ENCODE assay signal across 32 mouse cellular contexts in the genomic region with DNA sequence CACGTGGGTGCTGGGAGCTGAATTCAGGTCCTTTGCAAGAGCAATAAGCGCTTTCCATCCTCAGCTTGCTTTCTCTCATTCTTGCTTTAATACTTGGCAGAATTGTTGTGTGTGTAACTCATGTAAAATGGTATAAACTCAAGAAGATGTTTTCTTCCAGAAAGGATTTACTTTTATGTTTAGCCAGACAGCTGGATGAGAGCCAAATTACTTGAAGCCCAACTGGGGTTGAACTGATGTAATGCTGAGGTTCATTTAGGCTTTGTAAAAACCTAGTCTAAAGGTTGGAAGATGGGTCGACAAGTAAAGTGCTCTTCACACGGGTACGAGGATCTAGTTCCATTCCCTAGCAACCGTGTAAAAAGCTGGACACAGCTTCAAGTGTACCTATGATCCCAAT. TPM values are rescaled to one million over a fixed set of nuclear protein-coding genes. Genes with fewer than 3 reads are reported as not detected.
"Had no signal": no experiment of that assay in that cellular context is flagged by ENCODE, and none has a peak within 500 bp of the region (broad histone marks: within the 10 kb centered on the region; RNA-seq: fewer than 3 reads in every experiment).

No protein-coding gene starts in this region.

- H3K9ac ChIP-seq: heart, embryonic 12.5 days; hindbrain, embryonic 13.5 days; hindbrain, embryonic 15.5 days; intestine, embryonic 15.5 days; limb, embryonic 13.5 days; liver, embryonic 13.5 days; liver, embryonic 15.5 days had no signal

- DNase-seq: gastrocnemius, adult 2 months; gastrocnemius, postnatal 10 days; gastrocnemius, postnatal 25 days; heart, adult 2 months; heart, postnatal 10 days; heart, postnatal 4 days; kidney, adult 18-20 months; kidney, adult 8-10 months; kidney, postnatal 10 days; kidney, postnatal 25 days; kidney, postnatal 4 days; liver; liver, embryonic 13.5 days had no signal

- H3K4me1 ChIP-seq: hindbrain, embryonic 15.5 days; intestine, embryonic 15.5 days; liver, embryonic 13.5 days; liver, embryonic 15.5 days had no signal

- H3K36me3 ChIP-seq: liver, embryonic 13.5 days; liver, embryonic 15.5 days had no signal

- H3K9me3 ChIP-seq: heart, embryonic 10.5 days; heart, embryonic 12.5 days; hindbrain, embryonic 10.5 days; hindbrain, embryonic 13.5 days; hindbrain, embryonic 15.5 days; intestine, embryonic 15.5 days; limb, embryonic 13.5 days; liver, embryonic 13.5 days; liver, embryonic 15.5 days had no signal

- ATAC-seq: inflammation-experienced regulatory T-cells, adult 6 months; intestine, embryonic 15.5 days; intestine, postnatal 0 days had no signal

- H3K27me3 ChIP-seq: heart, embryonic 12.5 days; hindbrain, embryonic 13.5 days; hindbrain, embryonic 15.5 days; intestine, embryonic 15.5 days; limb, embryonic 13.5 days; liver, embryonic 13.5 days; liver, embryonic 15.5 days had no signal

- H3K27ac ChIP-seq: gastrocnemius, adult 2 months; heart, adult 2 months; heart, embryonic 10.5 days; hindbrain, embryonic 10.5 days; hindbrain, embryonic 13.5 days; hindbrain, embryonic 15.5 days; intestine, embryonic 15.5 days; layer of hippocampus, adult 2 months; left cerebral cortex, adult 2 months; limb, embryonic 13.5 days; liver, embryonic 13.5 days; liver, embryonic 15.5 days had no signal

- H3K4me3 ChIP-seq: gastrocnemius, adult 2 months; heart, adult 2 months; heart, embryonic 10.5 days; heart, embryonic 12.5 days; hindbrain, embryonic 10.5 days; hindbrain, embryonic 13.5 days; hindbrain, embryonic 15.5 days; intestine, embryonic 15.5 days; layer of hippocampus, adult 2 months; left cerebral cortex, adult 2 months; limb, embryonic 13.5 days; liver, embryonic 13.5 days; liver, embryonic 15.5 days had no signal

- H3K4me2 ChIP-seq: heart, embryonic 12.5 days; hindbrain, embryonic 13.5 days; hindbrain, embryonic 15.5 days; intestine, embryonic 15.5 days; limb, embryonic 13.5 days; liver, embryonic 11.5 days; liver, embryonic 13.5 days; liver, embryonic 15.5 days had no signal

RNA-seq across cellular contexts. Expression of a gene that starts 18.1 kb away (rescaled TPM):
- polyA plus RNA-seq: frontal cortex, adult 2 months; heart, adult 2 months; heart, embryonic 10.5 days; heart, embryonic 12.5 days; heart, embryonic 14.5 days; heart, embryonic 16.5 days; hindbrain, embryonic 10.5 days; hindbrain, embryonic 13.5 days; hindbrain, embryonic 15.5 days; inflammation-experienced regulatory T-cells, adult 6 months; intestine, embryonic 15.5 days; intestine, postnatal 0 days; kidney, embryonic 14.5 days; kidney, embryonic 16.5 days; limb, embryonic 11.5 days; limb, embryonic 13.5 days; liver, embryonic 11.5 days; liver, embryonic 13.5 days; liver, embryonic 15.5 days had no signal
